Mouse (Mus musculus) spleen, adult 2 months (tissue): ENCODE measurements around the gene Srrm3. TPM values are rescaled to one million over a fixed set of nuclear protein-coding genes. Genes with fewer than 3 reads are reported as not detected.

Source experiments
- DNase-seq, 2 experiments: peaks; one replicate each; pipeline versions ENCODE4 v3.0.0 to v3.0.0-alpha.2; 2012 to 2021; ENCODE audit warnings: low spot score in 2 of 2, low read depth in 1 of 2
- H3K27ac ChIP-seq: fragments of 200-500 bp; 2 replicates; pipeline ENCODE4 v1.5.1; 2012; ENCODE audit warnings: low read length, inconsistent platforms; ENCODE audit not compliant: insufficient read depth
- H3K27me3 ChIP-seq: fragments of 200-500 bp; 2 replicates; pipeline ENCODE4 v1.6.1; 2012; ENCODE audit warnings: mild to moderate bottlenecking, moderate library complexity, low read length, inconsistent platforms; ENCODE audit not compliant: control insufficient read depth, insufficient read depth
- H3K36me3 ChIP-seq: fragments of 200-500 bp; 2 replicates; pipeline ENCODE4 v1.6.1; 2012; ENCODE audit warnings: mild to moderate bottlenecking, low read length, inconsistent platforms; ENCODE audit not compliant: control insufficient read depth, insufficient read depth
- H3K4me1 ChIP-seq: fragments of 200-500 bp; 2 replicates; pipeline ENCODE4 v1.6.1; 2011; ENCODE audit warnings: inconsistent platforms; ENCODE audit not compliant: control insufficient read depth, insufficient read depth, insufficient read length
- H3K4me3 ChIP-seq: fragments of 200-500 bp; 2 replicates; pipeline ENCODE4 v1.5.1; 2011; ENCODE audit warnings: mild to moderate bottlenecking, inconsistent platforms; ENCODE audit not compliant: insufficient read depth, insufficient read length; ENCODE audit errors: extremely low read depth
- CTCF ChIP-seq: fragments of 200-500 bp; IDR thresholded peaks from 2 replicates; pipeline ENCODE4 v1.5.1; 2011; ENCODE audit warnings: mild to moderate bottlenecking, inconsistent platforms; ENCODE audit not compliant: insufficient read depth, insufficient read length, insufficient replicate concordance; ENCODE audit errors: extremely low read depth
- POLR2A ChIP-seq: fragments of 200-500 bp; IDR thresholded peaks from 2 replicates; pipeline ENCODE4 v1.6.1; 2011; ENCODE audit warnings: low read depth, low read length, inconsistent platforms
- WGBS: fragments of 180-500 bp; shearing (Covaris S2); methylation state at CpG from one replicate; pipeline ENCODE4 v1.1.7; 2018; 5-methylcytosine and 5-hydroxymethylcytosine counted together
- polyA plus RNA-seq: library from polyadenylated mRNA; depleted of rRNA; stranded (reverse); fragments of >200 nt; gene quantifications from 2 replicates; pipeline ENCODE4 v1.2.3, GENCODE M21; 2012

Srrm3 gene
- polyA plus RNA-seq, 1 experiment: 0.06 TPM

DNA sequence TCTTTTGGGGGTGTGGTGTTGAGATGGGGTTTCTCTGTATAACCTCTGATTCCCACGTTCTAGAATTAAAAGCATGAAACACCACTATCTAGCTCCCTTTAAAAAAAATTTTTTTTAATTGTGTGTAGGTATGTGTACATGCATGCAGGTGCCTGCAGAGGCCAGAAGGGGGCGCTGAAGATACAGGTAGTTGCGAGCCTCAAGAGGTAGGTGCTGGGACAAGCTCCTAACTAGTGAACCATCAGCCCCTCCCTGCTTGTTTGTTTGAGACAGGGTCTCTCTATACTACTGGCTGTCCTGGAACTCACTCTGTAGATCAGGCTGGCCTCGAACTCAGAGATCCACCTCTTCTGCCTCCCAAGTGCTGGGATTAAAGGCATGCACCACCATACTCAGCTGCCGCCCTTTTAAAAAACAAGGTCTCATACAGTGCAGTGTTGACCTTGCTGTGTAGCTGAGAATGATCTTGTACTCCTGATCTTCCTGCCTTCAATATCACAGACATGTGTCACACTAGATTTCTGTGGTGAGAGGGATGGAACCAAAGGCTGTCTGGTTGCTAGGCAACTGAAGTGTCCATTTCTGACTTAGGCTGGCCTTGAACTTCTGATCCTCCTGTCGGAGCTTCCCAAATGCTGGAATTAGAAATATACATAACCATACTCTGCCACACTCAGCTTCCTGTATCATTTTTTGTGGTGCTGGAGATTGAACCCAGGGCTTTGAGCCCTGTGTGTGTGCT is 94.8 kb downstream of the Srrm3 start:
- no peak for DNase-seq
- TF ChIP-seq CTCF (no peak), POLR2A (no peak)
- no peak overlapping the region for H3K27ac ChIP-seq
- no peaks in the 10 kb centered on the region for H3K36me3 ChIP-seq
- 65% methylated on average over 6 of the region's 6 CpGs for WGBS
- H3K4me3 ChIP-seq: no peak overlapping the region
- H3K27me3 ChIP-seq: 0 out of 2 replicates have a peak, but pooled peaks cover 2% of the 10 kb centered on the region
- no peaks in the 10 kb centered on the region; the same call in 1 of the 2 replicates for H3K4me1 ChIP-seq

GRCm38 (mm10) chr5:135903058-135903457 is 96.4 kb downstream of the Srrm3 start:
- H3K4me1 ChIP-seq: no peaks in the 10 kb centered on the region; the same call in 1 of the 2 replicates
- no peak overlapping the region for H3K27ac ChIP-seq
- 61% methylated on average over 7 of the region's 7 CpGs for WGBS
- H3K4me3 ChIP-seq: no peak overlapping the region
- 0 out of 2 replicates have a peak, but pooled peaks cover 2% of the 10 kb centered on the region for H3K27me3 ChIP-seq
- DNase-seq: no peak
- H3K36me3 ChIP-seq: no peaks in the 10 kb centered on the region
- TF ChIP-seq POLR2A (no peak), CTCF (no peak)

DNA sequence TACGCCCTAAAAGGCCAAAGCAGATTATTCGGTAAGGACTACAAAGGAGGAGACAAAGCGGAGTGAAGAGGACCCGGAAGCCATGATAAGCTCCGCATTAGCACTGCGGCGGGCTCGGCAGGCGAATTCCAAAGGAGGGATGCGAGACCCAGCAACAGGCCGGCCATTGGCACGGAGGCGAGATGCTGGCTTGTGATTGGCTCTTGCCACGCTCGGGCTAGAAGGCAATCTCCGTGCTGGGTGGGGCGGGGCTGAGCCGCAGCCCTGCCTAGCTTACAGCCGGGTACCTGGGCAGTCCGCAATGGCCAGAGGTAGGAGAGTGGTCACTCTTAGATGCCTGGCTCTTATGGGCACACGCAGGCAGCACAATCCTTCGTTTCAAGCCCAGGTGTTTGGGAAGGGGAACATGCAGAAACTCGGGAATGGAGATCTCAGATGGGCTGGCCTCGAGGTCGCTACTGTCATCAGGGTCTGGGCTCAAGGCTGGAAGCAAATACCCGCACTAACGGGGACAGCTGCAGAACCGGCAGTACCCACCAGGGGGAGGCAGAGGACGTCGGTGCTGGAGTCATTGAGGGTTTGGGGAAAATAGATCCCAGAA is 97.0 kb downstream of the Srrm3 start:
- peak in 1 of 2 experiments; percentile 66 for DNase-seq
- H3K27me3 ChIP-seq: 0 out of 2 replicates have a peak, but pooled peaks cover 2% of the 10 kb centered on the region
- no peaks in the 10 kb centered on the region for H3K36me3 ChIP-seq
- no peak overlapping the region for H3K27ac ChIP-seq
- H3K4me1 ChIP-seq: no peaks in the 10 kb centered on the region; the same call in 1 of the 2 replicates
- peak overlapping the region; percentile 18; the same call in 1 of the 2 replicates for H3K4me3 ChIP-seq
- 12% methylated on average over 30 of the region's 30 CpGs for WGBS
- TF ChIP-seq POLR2A (no peak), CTCF (peak; percentile 89)

DNA sequence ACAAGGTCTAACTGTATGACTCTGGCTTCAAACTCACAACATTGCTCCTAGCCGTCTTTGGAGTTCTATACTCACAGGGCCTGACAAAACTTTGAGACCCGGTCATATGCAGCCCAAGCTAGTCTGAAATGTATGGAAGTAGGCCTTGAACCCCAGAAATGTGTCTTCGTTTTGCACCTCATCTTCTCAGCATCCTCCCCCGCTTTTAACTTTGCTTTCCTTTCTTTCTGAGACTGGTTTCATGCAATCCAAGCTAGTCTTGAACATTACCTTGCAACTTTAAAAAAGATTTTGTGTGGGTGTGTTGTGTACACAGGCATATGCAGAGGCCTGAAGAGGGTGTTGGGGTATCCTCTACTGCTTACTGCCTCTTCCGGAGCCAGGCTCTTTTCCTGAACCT is 97.6 kb downstream of the Srrm3 start:
- TF ChIP-seq CTCF (no peak), POLR2A (no peak)
- Histone ChIP-seq H3K27me3 (0 out of 2 replicates have a peak, but pooled peaks cover 2% of the 10 kb centered on the region), H3K36me3 (peaks cover 4% of the 10 kb centered on the region), H3K27ac (no peak overlapping the region), H3K4me3 (no peak overlapping the region), H3K4me1 (no peaks in the 10 kb centered on the region; the same call in 1 of the 2 replicates)
- DNase-seq: no peak
- 73% methylated on average over 5 of the region's 5 CpGs for WGBS

GRCm38 (mm10) chr5:135905320-135906225 is 98.9 kb downstream of the Srrm3 start:
- H3K27me3 ChIP-seq: 0 out of 2 replicates have a peak, but pooled peaks cover 2% of the 10 kb centered on the region
- no peaks in the 10 kb centered on the region; the same call in 1 of the 2 replicates for H3K4me1 ChIP-seq
- H3K27ac ChIP-seq: no peak overlapping the region
- no peak for DNase-seq
- no peak overlapping the region for H3K4me3 ChIP-seq
- WGBS: 59% methylated on average over 8 of the region's 8 CpGs
- TF ChIP-seq POLR2A: no peak
- TF ChIP-seq CTCF: no peak
- peaks cover 14% of the 10 kb centered on the region for H3K36me3 ChIP-seq

DNA sequence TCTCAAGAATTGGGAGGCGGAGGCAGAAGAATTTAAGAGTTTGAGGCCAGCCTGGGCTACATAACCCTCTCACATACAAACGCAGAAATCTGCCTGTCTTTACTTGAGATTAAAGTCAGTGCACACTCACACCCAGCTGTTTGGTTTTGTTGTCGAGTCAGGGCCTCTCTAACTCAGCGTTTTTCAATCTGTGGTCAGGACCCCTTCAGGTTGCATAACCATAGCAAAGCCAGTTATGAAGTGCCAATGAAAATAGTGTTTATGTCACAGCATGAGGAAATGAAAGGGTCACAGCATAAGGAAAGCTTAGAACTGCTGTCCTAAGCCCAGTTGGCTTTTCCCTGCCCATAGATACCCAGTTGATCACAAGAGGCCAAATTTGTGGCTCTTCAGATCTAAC is 100.2 kb downstream of the Srrm3 start:
- Histone ChIP-seq H3K4me1 (no peaks in the 10 kb centered on the region; the same call in 1 of the 2 replicates), H3K27ac (no peak overlapping the region)

More for the DNA sequence above, 100.2 kb downstream of the Srrm3 start:
- WGBS: 44% methylated on average over 4 of the region's 4 CpGs
- DNase-seq: no peak
- Histone ChIP-seq H3K27me3 (0 out of 2 replicates have a peak, but pooled peaks cover 2% of the 10 kb centered on the region), H3K4me3 (no peak overlapping the region), H3K36me3 (peaks cover 20% of the 10 kb centered on the region)
- no peak for TF ChIP-seq CTCF
- TF ChIP-seq POLR2A: no peak
